Mouse (Mus musculus): Measurements from ENCODE around the gene Prl.

DNA sequence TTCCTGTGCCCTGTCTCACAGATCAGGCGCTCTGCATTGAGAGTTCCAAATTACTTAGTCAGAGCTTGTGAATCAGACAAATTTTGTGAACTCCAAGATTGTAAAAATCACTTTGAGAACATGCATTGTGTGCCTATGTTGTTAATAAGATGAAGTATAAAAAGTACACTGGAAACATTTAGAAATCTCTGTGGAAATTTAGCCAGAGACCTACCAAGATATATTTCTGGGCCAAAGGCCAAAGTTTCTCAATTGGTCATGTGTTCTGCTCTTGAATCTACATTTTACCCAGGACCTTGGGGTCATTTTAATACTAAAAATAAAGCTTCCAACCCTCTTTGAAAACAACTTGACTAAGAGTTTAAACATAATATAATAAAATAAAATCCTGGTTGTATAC lies 30.0 kb upstream of the Prl start:
- TF ChIP-seq CTCF (IDR thresholded peaks at IDR 0.05; ENCODE audit: low read depth): no peak
- no peak for TF ChIP-seq EP300 (IDR thresholded peaks at IDR 0.05; ENCODE audit: low read depth)
